Mouse (Mus musculus) CH12.LX (cell line): ENCODE results near the gene Coro2b. TPM values are rescaled to one million over a fixed set of nuclear protein-coding genes. Genes with fewer than 3 reads are reported as not detected.

Experiments used
- DNase-seq: peaks from one replicate; pipeline ENCODE4 v3.0.0-alpha.2; 2013; ENCODE audit errors: extremely low read depth
- H3K27ac ChIP-seq: 2 replicates; pipeline ENCODE4 v1.5.1; 2012; ENCODE audit warnings: low read depth, mild to moderate bottlenecking, control low read depth, moderate library complexity; ENCODE audit not compliant: insufficient read depth
- H3K27me3 ChIP-seq: replicated peaks from 2 replicates; pipeline ENCODE3; 2012; ENCODE audit warnings: inconsistent platforms
- H3K36me3 ChIP-seq, 2 experiments: replicated peaks in 1 of 2; 2 replicates each; pipeline versions ENCODE3 to v1.6.1; 2012; ENCODE audit warnings: inconsistent platforms in 1 of 2, low read length in 1 of 2, mild to moderate bottlenecking in 1 of 2, mixed read lengths in 1 of 2, moderate library complexity in 1 of 2; ENCODE audit not compliant: control insufficient read depth in 1 of 2, insufficient read depth in 1 of 2
- H3K4me1 ChIP-seq, 2 experiments: 2 replicates each; pipeline ENCODE4 v1.6.1; 2012; ENCODE audit warnings: inconsistent platforms in 1 of 2, moderate library complexity in 1 of 2; ENCODE audit not compliant: insufficient read depth in 2 of 2, control insufficient read depth in 1 of 2
- H3K4me2 ChIP-seq: 2 replicates; pipeline ENCODE4 v1.6.1; 2012; ENCODE audit warnings: low read depth, mild to moderate bottlenecking, control low read depth; ENCODE audit not compliant: poor library complexity, insufficient read depth, severe bottlenecking
- H3K4me3 ChIP-seq, 3 experiments: fragments of 150-350 bp in 1 of 3; sonication (generic) in 1 of 3; replicated peaks in 1 of 3; 2 replicates each; pipeline versions ENCODE3 to v1.5.1; 2011 to 2012; ENCODE audit warnings: low read depth in 2 of 3, low read length in 2 of 3, mild to moderate bottlenecking in 2 of 3, moderate library complexity in 2 of 3, control low read depth in 1 of 3, improper control_type of control experiment in 1 of 3, inconsistent platforms in 1 of 3, mixed read lengths in 1 of 3; ENCODE audit not compliant: poor library complexity in 1 of 3
- H3K79me2 ChIP-seq: replicated peaks from 2 replicates; pipeline ENCODE4 v1.6.1; 2012; ENCODE audit warnings: mild to moderate bottlenecking, moderate library complexity; ENCODE audit not compliant: control insufficient read depth, poor library complexity, insufficient read depth, severe bottlenecking; ENCODE audit errors: extremely low read depth
- H3K9ac ChIP-seq: 2 replicates; pipeline ENCODE4 v1.6.1; 2012; ENCODE audit warnings: low read depth, mild to moderate bottlenecking, control low read depth, moderate library complexity; ENCODE audit not compliant: insufficient read depth
- H3K9me3 ChIP-seq: replicated peaks from 2 replicates; pipeline ENCODE3; 2012; ENCODE audit warnings: low read length, inconsistent platforms, mixed read lengths
- CHD1 ChIP-seq: IDR thresholded peaks from 2 replicates; pipeline ENCODE4 v1.6.1; 2012; ENCODE audit warnings: low read depth, low read length, improper control_type of control experiment, inconsistent platforms
- CHD2 ChIP-seq: IDR thresholded peaks from 2 replicates; pipeline ENCODE4 v1.6.1; 2011; ENCODE audit warnings: low read length, improper control_type of control experiment
- CTCF ChIP-seq, 2 experiments: IDR thresholded peaks in 1 of 2; conservative IDR thresholded peaks in 1 of 2; 2 replicates each; pipeline ENCODE4 v1.5.1; 2011 to 2012; ENCODE audit warnings: low read depth in 2 of 2, low read length in 2 of 2, improper control_type of control experiment in 1 of 2, inconsistent platforms in 1 of 2, mild to moderate bottlenecking in 1 of 2, moderate library complexity in 1 of 2
- E2F4 ChIP-seq: IDR thresholded peaks from 2 replicates; pipeline ENCODE4 v1.6.1; 2011; ENCODE audit warnings: low read depth, low read length, improper control_type of control experiment; ENCODE audit not compliant: insufficient replicate concordance
- ETS1 ChIP-seq: conservative IDR thresholded peaks from 2 replicates; pipeline ENCODE4 v1.6.1; 2012; ENCODE audit warnings: low read depth, mild to moderate bottlenecking, inconsistent platforms, low read length, improper control_type of control experiment, moderate library complexity
- GABPA ChIP-seq: IDR thresholded peaks from 2 replicates; pipeline ENCODE4 v1.6.1; 2012; ENCODE audit warnings: low read depth, low read length, improper control_type of control experiment, inconsistent platforms; ENCODE audit not compliant: insufficient replicate concordance
- HCFC1 ChIP-seq: IDR thresholded peaks from 2 replicates; pipeline ENCODE4 v1.6.1; 2012; ENCODE audit warnings: low read depth, mild to moderate bottlenecking, inconsistent platforms, low read length, improper control_type of control experiment
- IRF4 ChIP-seq: IDR thresholded peaks from 2 replicates; pipeline ENCODE4 v1.6.1; 2014; ENCODE audit warnings: low read depth, mild to moderate bottlenecking, inconsistent platforms, low read length, improper control_type of control experiment
- JUN ChIP-seq: IDR thresholded peaks from 2 replicates; pipeline ENCODE4 v1.6.1; 2011; ENCODE audit warnings: low read depth, mild to moderate bottlenecking, low read length, improper control_type of control experiment, moderate library complexity; ENCODE audit not compliant: insufficient read depth
- JUND ChIP-seq: conservative IDR thresholded peaks from 2 replicates; pipeline ENCODE4 v1.6.1; 2011; ENCODE audit warnings: low read depth, low read length, improper control_type of control experiment
- MAX ChIP-seq: IDR thresholded peaks from 2 replicates; pipeline ENCODE4 v1.6.1; 2011; ENCODE audit warnings: low read length, improper control_type of control experiment
- MEF2A ChIP-seq: IDR thresholded peaks from 2 replicates; pipeline ENCODE4 v1.6.1; 2014; ENCODE audit warnings: low read depth, mild to moderate bottlenecking, inconsistent platforms, low read length, improper control_type of control experiment, borderline replicate concordance
- MXI1 ChIP-seq: IDR thresholded peaks from 2 replicates; pipeline ENCODE4 v1.6.1; 2011; ENCODE audit warnings: mild to moderate bottlenecking, low read depth, low read length, improper control_type of control experiment
- POLR2A ChIP-seq: IDR thresholded peaks from 2 replicates; pipeline ENCODE4 v1.6.1; 2011; ENCODE audit warnings: low read depth, mild to moderate bottlenecking, improper control_type of control experiment, low read length
- RAD21 ChIP-seq: IDR thresholded peaks from 2 replicates; pipeline ENCODE4 v1.6.1; 2011; ENCODE audit warnings: low read depth, mild to moderate bottlenecking, low read length, improper control_type of control experiment, moderate library complexity
- SIN3A ChIP-seq: IDR thresholded peaks from 2 replicates; pipeline ENCODE4 v1.6.1; 2012; ENCODE audit warnings: low read length, improper control_type of control experiment, inconsistent platforms
- SMC3 ChIP-seq: IDR thresholded peaks from 2 replicates; pipeline ENCODE4 v1.6.1; 2011; ENCODE audit warnings: low read depth, low read length, improper control_type of control experiment
- USF1 ChIP-seq: IDR thresholded peaks from 2 replicates; pipeline ENCODE4 v1.6.1; 2014; ENCODE audit warnings: low read depth, mild to moderate bottlenecking, inconsistent platforms, low read length, improper control_type of control experiment
- USF2 ChIP-seq: conservative IDR thresholded peaks from 2 replicates; pipeline ENCODE4 v1.6.1; 2011; ENCODE audit warnings: low read depth, low read length, improper control_type of control experiment
- ZC3H11A ChIP-seq: IDR thresholded peaks from 2 replicates; pipeline ENCODE4 v1.6.1; 2012; ENCODE audit warnings: low read depth, mild to moderate bottlenecking, inconsistent platforms, low read length, improper control_type of control experiment
- ZKSCAN1 ChIP-seq: IDR thresholded peaks from 2 replicates; pipeline ENCODE4 v1.6.1; 2012; ENCODE audit warnings: low read depth, inconsistent platforms, low read length, improper control_type of control experiment, borderline replicate concordance
- ZMIZ1 ChIP-seq: IDR thresholded peaks from 2 replicates; pipeline ENCODE4 v1.6.1; 2012; ENCODE audit warnings: low read depth, mild to moderate bottlenecking, inconsistent platforms, low read length, improper control_type of control experiment
- dilution Hi-C: fragments of 300-500 bp; cut with MboI; formaldehyde crosslinking; loops from 2 replicates; pipeline ENCODE4 v1.14.3; 2020; ENCODE audit warnings: low sequenced_read_pairs; ENCODE audit not compliant: extremely low pct_unique_long_range_greater_than_20kb, extremely low pct_ligation_motif_present
- in situ Hi-C: fragments of 300-500 bp; cut with MboI; formaldehyde crosslinking; loops from 3 replicates; pipeline ENCODE4 v1.14.3; 2019; ENCODE audit warnings: low sequenced_read_pairs, low pct_ligation_motif_present, low pct_unique_long_range_greater_than_20kb, mixed read lengths
- polyA plus RNA-seq: library from polyadenylated mRNA; unstranded; fragments of >175 nt; gene quantifications from 2 replicates; pipeline ENCODE4 v1.2.1, GENCODE M21; 2012; ENCODE audit warnings: low read depth; ENCODE audit not compliant: insufficient read length
- total RNA-seq, 2 experiments: library from RNA; depleted of rRNA; stranded (reverse); fragments of 300-350 nt in 1 of 2; fragments of >200 nt in 1 of 2; gene quantifications; 2 replicates each; pipeline ENCODE4 v1.2.3; 2012 to 2014

Coro2b gene
- total and polyA plus RNA-seq, 3 experiments, result 0.77 to 3.2 (median 0.85) TPM

DNA sequence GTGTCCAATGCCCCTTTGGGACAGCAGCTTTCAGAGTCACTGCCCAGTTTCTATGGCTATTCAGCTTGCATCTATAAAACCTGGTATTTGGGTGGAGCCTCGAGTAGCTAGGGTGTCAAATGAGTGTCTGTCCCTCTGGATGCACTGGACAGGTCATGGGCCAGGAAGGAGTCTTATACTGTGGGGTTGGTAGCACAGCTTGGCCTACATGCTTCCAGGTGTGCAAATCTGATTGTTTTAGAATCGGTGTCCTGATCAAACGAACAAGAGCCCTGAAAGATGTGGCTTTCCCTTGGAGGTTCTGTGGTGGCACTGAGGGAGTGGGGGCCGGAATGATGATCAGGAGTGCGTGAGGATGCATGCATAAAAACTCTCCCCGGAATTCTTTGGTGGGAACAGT is 25.4 kb upstream of the Coro2b start:
- dilution Hi-C loops (no loop called here), in situ Hi-C loops (loop anchor here (25.0 kb wide), 1 partner anchor 525 kb away; the partner anchor contains the start of gene Paqr5)
- TF ChIP-seq CHD1, result no peak
- TF ChIP-seq JUN, result no peak
- TF ChIP-seq RAD21, result no peak
- no peak overlapping the region for H3K4me2 ChIP-seq
- H3K79me2 ChIP-seq, result no peaks in the 10 kb centered on the region
- H3K4me3 ChIP-seq, result no peak overlapping the region
- H3K9ac ChIP-seq, result no peak overlapping the region
- DNase-seq, result no peak
- peaks cover 6% of the 10 kb centered on the region for H3K27me3 ChIP-seq
- H3K27ac ChIP-seq, result no peak overlapping the region
- no peaks in the 10 kb centered on the region for H3K4me1 ChIP-seq
- no peaks in the 10 kb centered on the region for H3K9me3 ChIP-seq
- no peaks in the 10 kb centered on the region for H3K36me3 ChIP-seq

DNA sequence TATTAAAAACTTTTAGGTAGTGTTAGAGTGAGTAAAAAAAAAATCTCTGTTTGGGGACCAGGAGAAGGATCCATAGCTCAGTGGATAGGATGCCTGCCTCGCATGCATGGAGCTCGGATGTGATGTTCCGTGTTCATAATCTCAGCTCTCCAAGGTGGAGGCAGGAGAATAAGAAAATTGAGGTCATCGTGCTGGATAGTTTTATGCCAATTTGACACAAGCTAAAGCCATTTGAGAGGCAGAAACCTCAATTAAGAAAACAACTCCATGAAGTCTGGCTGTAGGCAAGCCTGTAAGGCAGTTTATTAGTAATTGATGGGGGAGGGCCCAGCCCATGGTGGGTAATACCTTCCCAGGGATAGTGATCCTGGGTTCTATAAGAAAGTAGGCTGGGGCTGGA is 23.6 kb upstream of the Coro2b start:
- H3K36me3 ChIP-seq, result no peaks in the 10 kb centered on the region
- TF ChIP-seq GABPA, result no peak
- TF ChIP-seq USF2, result no peak
- no peak for TF ChIP-seq CTCF (conservative IDR thresholded peaks at IDR 0.05 in 1 of 2, IDR thresholded peaks at IDR 0.05 in 1 of 2; ENCODE audit: low read depth in 2 of 2, low read length in 2 of 2)
- no peak for TF ChIP-seq MXI1
- no peak for TF ChIP-seq E2F4
- TF ChIP-seq SMC3, result no peak
- TF ChIP-seq USF1, result no peak
- TF ChIP-seq ZKSCAN1, result no peak
- TF ChIP-seq SIN3A, result no peak
- TF ChIP-seq MAX, result no peak
- no peak for TF ChIP-seq ETS1
- DNase-seq, result no peak
- H3K27ac ChIP-seq, result no peak overlapping the region
- dilution Hi-C loops, result no loop called here
- no peaks in the 10 kb centered on the region for H3K9me3 ChIP-seq
- H3K9ac ChIP-seq, result no peak overlapping the region
- H3K4me2 ChIP-seq, result no peak overlapping the region
- no peaks in the 10 kb centered on the region; a peak in 1 of 4 replicates for H3K4me1 ChIP-seq
- in situ Hi-C loops, result loop anchor here (25.0 kb wide), 1 partner anchor 523 kb away; the partner anchor contains the start of gene Paqr5
- peaks cover 4% of the 10 kb centered on the region for H3K27me3 ChIP-seq
- H3K4me3 ChIP-seq, result no peak overlapping the region
- no peaks in the 10 kb centered on the region for H3K79me2 ChIP-seq

DNA sequence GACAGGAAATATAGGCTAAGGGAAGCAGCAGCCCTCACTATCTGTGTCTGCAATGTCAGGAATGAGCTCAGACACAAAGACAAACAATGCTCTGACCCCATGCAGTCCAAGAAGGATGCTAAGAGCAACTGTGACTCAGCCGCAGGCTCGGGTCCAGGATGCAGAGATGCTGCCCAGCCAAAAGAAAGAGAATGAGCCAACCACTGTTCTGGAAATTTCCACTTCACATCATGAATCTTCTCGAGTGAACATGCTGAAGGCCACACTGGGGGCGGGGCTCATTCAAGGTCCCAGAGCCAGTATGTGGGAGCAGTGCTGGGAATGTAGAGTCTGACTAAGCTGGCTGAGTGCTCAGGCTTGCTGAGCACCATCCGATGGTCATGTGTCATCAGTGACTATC is 23.2 kb upstream of the Coro2b start:
- Histone ChIP-seq H3K27me3 (peaks cover 4% of the 10 kb centered on the region), H3K9me3 (no peaks in the 10 kb centered on the region)

More for the DNA sequence above, 23.2 kb upstream of the Coro2b start:
- peaks cover 0 to 3% of the 10 kb centered on the region in 2 experiments; a peak in 1 of 4 replicates for H3K4me1 ChIP-seq
- H3K36me3 ChIP-seq, result no peaks in the 10 kb centered on the region
- no peaks in the 10 kb centered on the region for H3K79me2 ChIP-seq
- H3K9ac ChIP-seq, result no peak overlapping the region
- no peak overlapping the region for H3K27ac ChIP-seq
- TF ChIP-seq ZC3H11A (no peak), MEF2A (no peak), JUND (no peak), RAD21 (no peak), POLR2A (no peak), CHD2 (no peak), USF2 (no peak), ZMIZ1 (no peak), E2F4 (no peak), HCFC1 (no peak), IRF4 (no peak)
- no peak overlapping the region for H3K4me3 ChIP-seq
- no peak overlapping the region for H3K4me2 ChIP-seq
- no peak for DNase-seq
- in situ Hi-C loops, result loop anchor here (25.0 kb wide), 1 partner anchor 523 kb away; the partner anchor contains the start of gene Paqr5
- dilution Hi-C loops, result no loop called here
